Mouse (Mus musculus): ENCODE measurements around the gene Ccdc18.

DNA sequence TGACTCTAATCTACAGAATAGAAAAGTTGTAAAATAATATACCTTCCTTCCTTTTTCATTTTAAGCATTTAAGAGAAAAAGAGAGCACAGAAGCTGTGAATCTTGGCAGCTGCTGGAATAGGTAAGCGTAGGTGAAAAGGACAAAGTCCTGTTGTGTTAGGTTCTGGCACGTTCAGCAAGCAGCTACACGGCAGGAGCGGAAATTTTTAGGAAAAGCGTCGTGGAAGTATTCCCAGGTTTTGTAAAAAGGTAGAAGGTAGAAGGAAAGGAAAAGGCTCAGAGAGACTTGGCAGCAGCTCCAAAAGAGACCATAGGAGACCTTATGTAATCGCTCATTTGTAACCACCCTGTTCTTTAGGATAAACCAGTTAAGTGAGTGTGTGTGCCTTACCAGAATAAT lies 23.3 kb upstream of the Ccdc18 start:
- TF ChIP-seq CTCF (IDR thresholded peaks at IDR 0.05; ENCODE audit: insufficient read depth, low read depth, low read length) (no peak), POLR2A (IDR thresholded peaks at IDR 0.05; ENCODE audit: insufficient read depth, low read depth, low read length) (no peak)

Measured in olfactory bulb, adult 2 months (tissue).